Mouse (Mus musculus) megakaryocyte, embryonic 14.5 days (primary cell): Measurements from ENCODE around the gene 1110002E22Rik.

ENCODE experiments used
- FLI1 ChIP-seq: IDR thresholded peaks from 2 replicates; pipeline ENCODE4 v1.6.1; 2012; ENCODE audit warnings: low read length, inconsistent platforms, mixed read lengths
- GATA1 ChIP-seq: IDR thresholded peaks from 3 replicates; pipeline ENCODE4 v1.6.1; 2012; ENCODE audit warnings: mixed read lengths, low read length, inconsistent platforms, borderline replicate concordance

- TF ChIP-seq GATA1 (no peak), FLI1 (no peak)
Observed at GRCm38 (mm10) chr3:138029351-138029750, 35.5 kb upstream of the 1110002E22Rik start.
